Mouse (Mus musculus) kidney, postnatal 25 days (tissue): ENCODE measurements around the gene Ergic1.

Experiments used
- DNase-seq, 2 experiments: peaks; one replicate each; pipeline ENCODE4 v3.0.0; 2021; ENCODE audit warnings: mixed read lengths in 2 of 2

Gene Ergic1

DNA sequence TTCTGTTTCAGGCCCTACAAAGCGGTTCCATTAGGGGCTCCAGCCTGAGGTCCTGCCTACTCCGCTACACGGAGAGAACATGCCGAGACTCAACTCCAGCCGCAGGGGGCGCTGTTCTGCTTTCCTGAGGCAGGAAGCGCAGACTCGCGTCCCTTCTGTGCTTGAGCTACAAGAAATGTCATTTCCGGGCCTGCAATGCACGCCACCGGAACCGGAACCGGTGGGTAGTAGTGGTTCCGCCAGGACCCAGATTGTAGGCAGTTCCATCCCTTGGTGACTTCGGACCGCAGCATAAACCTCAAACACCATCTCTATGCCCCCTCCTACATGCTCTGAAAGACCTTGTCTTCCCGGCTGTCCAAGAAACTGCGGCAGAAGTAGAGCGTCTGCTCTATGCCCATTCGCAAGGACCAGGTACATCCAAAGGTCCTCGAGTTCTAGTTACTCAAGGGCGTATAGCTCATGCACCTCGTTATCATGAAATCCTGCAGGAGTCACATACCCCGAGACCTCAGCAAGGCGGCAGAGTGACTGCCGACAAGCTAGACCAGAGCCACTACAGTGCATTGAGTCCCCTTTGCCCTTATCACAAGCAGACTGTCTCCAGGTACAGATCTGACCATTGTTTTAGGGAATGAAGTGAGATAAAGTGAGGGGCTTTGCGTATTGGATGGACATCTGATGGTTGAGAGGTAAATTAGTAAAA lies 101.8 kb downstream of the Ergic1 start, which contains the start of gene Atp6v0e:
TSS of gene Atp6v0e (plus strand) at position 254 of the 706 bp plus-strand sequence.
- peak; percentile 96 to 97 for DNase-seq

DNA sequence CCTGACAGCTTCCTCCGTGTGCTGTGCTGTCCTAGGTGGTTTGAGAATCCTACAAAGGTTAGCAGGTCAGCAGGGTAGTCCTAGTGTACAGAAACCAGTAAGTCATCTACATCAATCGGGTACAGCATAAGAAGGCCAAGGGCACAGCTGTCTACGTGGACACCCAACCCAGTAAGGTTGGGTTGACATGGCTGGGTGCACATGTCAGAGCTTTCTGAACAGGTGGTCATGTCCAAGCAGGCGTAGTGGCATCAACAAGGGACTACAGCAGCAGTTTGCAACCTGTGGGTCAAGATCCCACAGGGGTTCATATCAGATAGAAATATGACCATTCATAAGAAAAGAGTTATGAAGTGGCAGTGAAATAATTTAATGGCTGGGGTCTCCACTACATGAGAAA lies 104.3 kb downstream of the Ergic1 start:
- peak in 1 of 2 experiments; percentile 27 for DNase-seq

DNA sequence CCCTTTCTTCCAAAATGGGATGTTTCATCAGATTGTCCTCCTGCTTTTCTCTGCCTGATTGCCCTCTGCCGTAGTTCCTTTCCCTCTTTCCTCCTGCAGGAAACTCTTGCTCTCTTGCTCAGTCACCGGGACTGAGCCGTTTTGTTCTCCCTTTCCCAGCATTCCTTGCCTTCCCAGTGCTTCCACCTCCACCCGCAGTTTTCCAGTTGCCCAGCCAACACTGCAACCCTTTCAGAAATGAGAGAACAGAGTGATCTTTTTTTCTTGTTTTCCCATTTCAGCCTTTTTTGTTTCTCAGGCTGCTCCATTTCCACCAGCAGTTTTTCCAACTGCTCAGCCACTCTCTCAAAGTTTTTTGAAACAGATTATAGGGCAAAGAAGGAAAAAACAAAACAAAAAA lies 110.0 kb downstream of the Ergic1 start:
- no peak for DNase-seq

DNA sequence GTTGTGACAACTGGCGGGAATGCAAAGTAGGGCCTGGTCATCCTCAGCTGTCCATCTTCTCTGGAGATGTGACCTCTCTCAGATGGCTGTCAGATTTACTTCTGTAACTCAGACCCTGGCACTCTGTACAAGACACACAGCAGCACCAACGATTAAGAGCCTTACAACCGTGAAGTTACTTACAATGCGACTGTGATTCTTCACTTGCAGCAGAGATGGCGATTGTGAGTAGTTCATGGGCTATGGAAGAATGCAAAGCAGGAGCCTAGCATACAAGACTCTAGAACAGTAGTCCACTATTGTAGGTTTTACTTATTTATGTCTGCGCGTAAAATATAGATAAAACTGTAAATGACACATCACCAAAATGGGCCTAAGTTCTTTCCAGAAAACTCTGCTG lies 114.6 kb downstream of the Ergic1 start:
- no peak for DNase-seq

DNA sequence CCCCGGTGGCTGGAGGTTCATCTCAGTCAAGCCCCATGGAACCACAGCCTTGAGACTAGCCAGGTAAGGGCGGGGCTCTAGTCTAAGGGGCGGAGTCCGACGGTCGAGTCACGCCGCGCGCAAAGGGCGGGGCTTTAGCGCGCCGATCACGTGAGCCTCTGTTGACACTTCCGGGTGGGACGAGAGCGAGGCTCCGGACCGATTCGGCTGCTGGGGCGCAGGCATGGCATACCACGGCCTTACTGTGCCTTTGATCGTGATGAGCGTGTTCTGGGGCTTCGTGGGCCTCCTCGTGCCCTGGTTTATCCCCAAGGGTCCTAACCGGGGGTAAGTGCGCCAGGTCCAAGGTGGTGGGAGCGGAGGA lies 114.9 kb downstream of the Ergic1 start:
- peak; percentile 95 for DNase-seq

DNA sequence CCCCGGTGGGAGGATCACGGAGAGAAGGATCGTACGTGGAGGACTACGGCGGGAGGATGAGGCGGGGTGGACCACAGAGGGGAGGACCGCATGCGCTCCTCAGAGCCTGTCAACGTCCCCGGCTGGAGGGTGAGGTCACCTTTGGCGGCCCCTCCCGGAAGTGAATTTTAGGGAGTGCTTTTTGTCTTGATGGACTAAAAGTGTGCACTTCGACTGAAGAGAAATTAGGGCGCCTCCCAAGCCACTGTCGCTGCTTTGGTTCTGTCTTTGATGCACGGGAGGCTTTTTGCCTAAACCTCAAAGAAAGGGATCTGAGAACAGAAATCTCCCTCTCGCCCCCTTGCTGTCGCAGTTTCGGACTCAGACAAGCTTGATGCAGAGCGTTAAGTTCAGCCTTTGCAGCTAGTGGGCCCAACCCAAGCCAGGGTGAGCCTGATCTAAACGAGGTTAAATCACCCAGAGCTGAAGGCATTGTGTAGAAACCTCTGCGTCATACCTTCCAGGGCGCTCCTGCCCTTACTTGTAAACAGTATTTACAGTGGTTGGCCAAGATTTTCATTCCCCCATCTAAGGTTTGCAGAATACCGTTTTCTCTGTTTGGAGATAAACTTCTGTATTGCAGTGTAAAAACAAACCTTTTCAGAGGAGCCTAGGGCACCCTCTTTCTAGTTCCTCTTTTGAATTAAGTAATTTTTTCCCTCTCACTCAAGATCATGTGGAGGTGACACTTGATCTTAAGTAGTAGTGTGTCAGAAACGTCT lies 115.5 kb downstream of the Ergic1 start:
- DNase-seq: peak; percentile 70 to 85

DNA sequence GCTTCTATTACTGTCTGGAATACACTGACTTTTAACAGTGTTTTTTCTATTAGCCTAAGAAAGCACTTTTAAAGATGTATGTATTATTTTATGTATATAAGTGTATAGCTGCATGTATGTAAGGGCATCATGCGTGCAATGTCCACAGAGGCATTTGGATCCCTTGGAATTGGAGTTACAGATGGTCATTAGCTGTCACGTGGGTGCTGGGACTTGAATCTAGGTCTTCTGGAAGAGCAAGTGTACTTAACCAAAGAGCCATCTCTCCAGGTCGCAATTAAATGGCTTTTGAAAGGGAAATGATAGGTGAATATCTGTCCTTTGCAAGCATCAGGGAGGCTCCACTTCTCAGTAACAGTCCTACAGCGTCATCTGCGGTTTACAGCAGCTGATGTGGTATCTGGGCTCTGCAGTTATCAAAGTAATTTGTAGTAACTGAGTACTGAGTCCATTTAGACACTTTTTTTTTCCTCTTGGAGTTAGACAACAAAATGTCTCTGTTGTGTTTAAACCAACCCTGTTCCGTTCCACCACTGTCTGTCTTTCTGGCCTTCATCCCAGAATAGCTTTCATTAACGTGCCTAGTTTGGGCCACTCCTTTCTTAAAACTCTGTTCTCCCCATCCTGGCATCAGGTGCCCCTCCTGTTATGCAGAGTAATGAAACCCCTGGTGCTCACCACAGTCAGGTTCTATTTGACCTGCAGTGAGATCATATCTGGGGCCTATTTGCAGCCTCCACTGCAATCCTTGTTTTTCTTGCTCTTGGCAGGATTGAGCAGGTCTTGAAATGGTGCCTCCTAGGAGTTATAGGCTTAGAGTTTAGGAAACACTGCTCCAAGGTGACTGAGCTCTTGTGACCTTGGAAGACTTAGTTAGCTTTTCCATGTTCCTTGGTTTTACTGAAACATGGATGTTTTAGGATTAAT lies 116.7 kb downstream of the Ergic1 start:
- peak in 1 of 2 experiments; percentile 62 for DNase-seq

DNA sequence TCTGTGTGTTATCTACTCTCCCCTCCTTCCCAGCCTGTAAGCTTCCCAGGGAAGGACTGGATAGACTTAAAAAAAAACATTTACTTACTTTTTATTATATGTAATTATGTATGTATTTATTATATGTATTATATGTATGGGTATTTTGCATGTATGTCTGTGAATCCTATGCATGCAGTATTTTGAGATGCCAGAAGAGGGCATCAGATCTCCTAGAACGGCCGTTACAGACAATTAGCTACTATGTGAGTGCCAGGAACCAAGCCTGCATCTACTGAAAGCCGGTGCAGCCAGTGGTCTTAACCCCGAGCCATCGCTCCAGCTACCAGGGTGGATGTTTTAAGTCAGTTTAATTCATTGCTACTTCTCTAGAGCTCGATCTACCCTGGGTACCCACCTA lies 120.0 kb downstream of the Ergic1 start:
- DNase-seq: no peak

DNA sequence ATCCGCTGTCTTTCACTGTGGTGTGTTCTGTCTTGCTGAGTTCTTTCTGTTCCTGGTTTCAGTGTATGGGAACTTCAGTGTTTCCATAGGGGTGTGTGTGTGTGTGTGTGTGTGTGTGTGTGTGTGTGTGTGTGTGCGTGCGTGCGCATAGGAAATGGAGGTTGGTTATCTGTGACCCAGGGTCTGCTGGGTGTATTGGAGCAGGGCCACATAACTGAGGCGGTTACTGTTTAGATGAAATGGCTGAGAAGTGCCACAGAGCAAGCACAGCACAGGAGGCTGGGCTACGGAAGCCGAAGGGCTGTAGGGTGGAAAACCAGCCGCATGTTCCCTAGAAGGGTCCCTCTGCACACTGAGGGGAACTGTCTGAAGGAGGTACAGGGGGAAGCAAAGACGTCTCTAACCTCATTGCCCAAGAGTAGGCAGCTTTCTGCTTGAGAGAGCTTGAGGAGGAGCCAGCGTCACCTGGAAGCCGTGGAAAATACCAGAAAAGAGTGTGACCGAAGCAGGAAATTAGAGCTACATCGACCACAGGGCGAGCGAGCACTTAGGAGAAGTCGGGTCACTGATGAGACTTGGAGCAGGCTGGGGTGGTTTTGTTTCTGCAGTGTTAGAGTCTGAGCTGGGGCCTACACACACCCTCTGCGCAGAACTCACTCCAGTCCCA lies 125.2 kb downstream of the Ergic1 start:
- DNase-seq: peak in 1 of 2 experiments; percentile 40

DNA sequence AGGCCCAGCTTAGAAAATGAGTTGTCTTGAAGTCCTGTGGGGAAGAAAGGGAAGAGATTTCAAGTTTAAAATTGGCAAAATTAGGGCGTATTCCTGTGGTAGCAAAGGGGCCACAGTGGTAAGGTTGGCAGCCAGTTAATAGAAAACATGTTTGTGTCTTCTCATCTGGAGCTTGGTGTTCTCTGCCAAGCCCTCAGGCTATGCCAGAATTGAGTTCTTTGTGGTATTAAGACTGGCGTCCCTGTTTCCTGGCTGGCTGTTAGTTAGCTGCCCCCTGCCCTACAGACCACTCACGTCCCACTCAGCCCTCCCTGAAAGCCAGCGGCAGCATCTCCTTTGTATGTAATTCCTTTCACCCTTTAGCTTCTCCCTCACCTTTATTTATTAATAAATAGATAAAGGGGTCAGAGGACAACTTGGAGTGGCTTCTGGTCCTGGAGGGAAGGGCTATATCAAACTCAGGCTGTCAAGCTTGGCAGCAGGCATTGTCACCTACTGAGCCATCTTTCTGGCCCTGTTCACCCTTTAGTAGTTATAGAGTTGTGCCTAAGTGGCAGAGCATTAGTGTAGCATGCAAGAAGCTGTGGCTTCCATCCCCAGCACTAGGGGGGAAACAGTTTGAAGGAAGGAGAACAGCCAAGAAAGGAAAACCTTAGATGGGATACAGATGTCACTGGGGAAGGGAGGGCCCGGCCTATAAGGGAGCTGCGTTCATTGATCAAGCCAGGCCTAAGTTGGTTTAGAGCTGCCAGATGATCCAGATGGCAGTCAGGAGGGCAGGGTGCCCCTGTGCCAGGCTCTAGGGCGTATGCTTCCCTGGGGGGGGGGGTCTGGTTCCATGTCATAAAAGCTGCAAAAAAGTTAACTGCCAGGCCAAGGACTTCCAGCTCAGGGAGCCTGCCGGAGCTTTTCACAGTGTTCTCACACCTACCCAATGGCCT lies 127.8 kb downstream of the Ergic1 start:
- no peak for DNase-seq

DNA sequence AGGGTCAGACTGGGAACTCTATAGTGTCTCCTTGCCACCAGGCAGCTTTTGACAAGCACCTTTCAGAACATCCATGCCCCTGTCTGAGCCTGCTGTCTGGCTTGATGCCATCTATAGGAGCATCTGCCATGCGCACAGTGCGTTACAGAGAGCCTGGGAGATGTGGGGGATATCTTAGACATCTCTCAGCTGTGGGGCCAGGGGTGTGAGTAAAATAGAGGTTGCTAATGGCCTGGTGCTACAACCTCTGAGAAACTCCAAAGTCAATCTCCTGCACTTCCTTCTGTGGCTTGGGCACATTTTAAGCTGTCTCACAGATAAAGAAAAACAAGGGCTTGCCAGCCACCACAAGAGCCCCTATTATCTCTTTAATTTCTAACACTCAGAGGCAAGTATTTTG lies 128.5 kb downstream of the Ergic1 start:
- no peak for DNase-seq

DNA sequence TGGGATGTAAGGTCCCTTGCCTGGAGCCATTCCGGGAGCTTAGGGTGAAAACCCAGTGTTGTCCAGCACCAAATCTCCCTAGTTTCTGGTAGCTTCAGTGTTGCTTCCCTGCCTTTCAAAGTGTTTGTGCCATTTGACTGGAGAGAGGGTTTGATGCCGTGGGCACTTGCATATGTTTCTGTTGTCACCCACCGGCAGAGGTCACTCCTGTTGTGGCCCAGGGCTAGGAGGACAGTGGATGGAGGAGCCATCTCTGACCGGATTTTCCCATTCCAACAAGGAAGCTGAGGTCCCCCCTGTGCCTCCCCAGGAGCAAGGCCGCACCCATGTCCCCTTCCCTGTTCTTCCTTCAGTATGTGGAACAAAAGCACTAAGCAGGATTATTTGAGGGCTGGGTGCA lies 128.9 kb downstream of the Ergic1 start:
- no peak for DNase-seq

DNA sequence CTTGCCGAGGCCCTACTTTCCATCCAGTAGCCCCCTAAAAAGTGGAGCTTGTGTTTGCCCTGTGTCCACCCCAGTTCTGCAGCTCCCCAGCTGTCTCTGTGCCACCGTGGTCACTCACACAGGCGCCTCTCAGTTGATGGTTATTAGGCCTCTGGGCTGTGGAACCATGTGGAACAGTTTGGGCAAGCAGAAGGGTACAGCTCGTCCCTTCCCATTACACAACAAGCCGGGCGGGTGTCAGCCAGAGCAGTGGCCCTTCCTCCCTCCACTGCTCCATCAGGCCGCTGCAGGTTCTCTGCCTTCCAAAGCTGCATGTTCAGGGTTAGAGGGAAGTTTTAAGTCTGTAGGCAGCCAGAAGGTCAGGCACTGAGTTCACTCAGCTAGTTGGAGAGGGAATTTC lies 129.8 kb downstream of the Ergic1 start:
- peak; percentile 23 to 83 for DNase-seq

DNA sequence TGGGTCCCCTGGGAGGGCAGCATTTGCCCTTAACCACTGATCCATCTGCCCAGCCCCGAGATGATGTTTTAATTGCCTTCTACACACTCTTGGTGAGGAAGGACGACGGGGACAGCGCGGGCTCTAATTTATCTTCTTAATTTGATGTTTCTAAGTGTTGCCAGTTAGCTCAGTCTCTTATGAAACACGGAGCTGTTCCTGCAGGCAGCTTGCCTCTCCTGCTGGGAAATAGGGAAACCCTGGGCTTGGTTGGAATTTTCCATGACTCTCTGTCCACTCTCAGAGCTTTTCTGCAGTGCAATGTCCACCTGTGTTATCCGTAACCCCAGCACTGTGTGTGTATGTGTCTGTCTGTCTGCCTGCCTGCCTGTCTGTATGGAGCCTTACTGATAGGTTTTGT lies 132.1 kb downstream of the Ergic1 start:
- no peak for DNase-seq

DNA sequence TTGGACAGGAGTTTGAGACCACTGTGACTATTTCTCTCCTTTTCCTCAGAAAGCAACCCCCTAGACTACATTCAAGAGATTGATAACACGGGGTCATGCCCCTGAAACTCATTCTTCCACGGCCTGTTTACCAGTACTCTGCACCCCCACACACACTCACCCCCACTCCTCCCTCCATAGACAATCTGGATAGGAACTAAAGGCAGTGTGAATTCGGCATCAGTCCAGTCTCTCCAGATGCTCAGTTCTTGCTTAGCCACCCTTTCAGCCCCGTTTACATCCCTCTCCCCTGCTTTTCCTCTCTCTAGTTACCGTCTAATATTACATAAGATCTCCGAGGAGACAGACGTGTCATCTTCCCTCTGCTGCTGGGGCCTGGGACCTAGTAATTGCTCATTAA lies 132.9 kb downstream of the Ergic1 start:
- no peak for DNase-seq

DNA sequence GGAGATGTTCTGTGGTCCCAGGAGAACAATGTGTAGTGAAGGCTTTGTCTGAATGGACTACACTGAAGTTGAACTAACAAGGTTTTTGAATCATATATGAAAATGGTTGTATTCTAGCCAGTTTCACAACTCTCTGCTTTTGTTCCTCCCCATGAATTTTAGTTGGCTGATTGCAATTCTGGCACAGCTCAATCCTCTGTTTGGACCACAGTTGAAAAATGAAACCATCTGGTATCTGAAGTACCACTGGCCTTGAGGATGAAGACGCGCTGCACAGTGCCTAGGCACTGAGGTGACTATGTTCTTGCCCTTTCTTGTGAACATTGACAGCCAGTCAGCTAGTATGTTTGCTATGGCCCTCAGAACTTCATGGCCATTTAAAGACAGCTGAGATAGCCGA lies 133.9 kb downstream of the Ergic1 start:
- DNase-seq: no peak

DNA sequence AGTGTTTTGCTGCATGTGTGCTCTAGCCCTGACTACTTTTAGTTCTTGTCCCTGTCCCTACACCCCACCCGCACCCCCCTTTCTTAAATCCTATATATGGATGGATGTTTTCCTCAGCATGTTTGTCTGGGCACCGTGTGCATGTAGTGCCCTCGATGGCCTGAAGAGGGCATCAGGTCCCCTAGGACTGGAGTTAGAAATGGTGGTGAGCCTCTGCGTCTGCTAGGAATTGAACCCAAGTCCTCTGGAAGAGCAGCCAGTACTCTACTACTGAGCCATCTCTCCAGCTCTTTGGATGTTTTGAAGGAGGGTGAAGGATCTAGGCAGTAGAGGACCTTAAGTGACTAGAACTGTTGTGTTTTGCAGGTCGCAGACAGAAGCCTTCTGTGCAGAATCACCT lies 137.6 kb downstream of the Ergic1 start:
- no peak for DNase-seq

DNA sequence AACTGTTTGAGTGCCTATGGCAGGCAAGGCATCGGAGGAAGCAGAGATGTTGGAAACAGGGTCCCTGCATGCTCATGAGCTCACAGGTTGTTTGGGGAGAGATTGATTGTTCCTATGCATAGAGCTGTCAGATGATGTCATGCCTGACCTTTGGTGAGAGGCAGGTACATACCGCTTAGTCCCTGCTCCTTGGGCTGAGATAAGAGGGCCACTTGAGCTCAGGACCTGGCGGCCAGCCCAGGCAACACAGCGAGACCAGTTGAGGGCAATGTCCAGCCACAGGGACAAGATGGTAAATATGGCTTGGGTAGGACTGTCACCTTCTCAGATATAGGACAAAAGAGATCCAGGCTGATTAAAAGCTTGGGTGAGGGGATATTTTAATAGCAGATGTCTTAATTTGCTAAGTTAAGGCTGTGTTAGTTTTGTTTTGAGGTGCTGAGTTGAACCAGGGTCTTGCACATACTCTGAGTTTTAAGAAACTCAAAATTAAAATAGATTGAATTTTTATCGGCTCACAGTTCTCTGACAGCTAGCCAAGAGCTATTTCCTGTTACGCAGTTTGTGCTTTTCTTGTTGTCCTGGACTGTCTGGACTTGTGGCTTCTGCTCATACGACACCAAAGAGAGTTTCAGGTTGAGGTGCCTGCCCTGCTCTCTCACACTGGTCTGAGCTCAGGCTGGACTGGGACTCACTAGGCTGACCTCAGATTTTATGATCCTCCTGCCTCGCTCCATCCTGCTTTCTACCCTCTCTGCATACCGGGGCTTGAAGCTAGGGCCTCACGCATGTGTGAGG lies 138.7 kb downstream of the Ergic1 start:
- peak; percentile 51 to 67 for DNase-seq

DNA sequence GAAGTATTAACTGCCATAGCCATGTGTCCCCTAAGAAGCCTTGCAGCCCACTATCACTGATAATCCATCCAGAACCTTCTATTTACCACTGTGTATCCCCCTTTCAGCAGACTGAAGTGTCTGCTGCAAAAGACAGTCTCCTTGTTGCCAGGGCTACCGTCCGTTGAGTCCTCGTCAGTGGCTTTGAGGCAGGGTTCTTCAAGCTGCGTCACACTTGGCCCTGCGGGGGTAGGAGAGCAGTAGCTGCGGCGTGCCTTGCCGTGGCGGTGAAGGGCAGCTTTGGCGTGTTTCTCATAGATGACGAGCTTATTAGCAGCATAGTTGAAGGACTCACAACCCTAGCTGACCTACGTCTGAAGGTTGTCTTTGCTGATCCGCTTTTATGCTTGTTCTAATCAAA lies 140.3 kb downstream of the Ergic1 start:
- no peak for DNase-seq

DNA sequence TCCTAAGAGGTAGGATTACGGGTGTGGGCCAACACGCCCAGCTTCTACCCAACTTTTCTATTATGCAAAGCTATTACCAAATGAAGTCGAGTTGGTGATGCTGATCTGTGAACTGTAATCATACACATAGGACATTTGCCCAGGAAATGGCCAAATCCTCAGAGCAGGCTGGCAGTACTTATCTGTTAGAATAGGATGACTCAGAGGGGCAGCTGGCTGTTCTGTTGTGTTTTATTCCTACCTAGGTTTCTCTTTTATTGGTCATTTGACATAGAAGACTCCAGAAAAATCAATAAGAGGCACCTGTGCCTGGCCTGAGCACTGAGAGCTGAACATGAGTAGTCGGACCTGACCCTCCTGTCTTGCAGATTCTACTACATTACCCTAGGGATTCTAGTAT lies 141.3 kb downstream of the Ergic1 start:
- DNase-seq: no peak

DNA sequence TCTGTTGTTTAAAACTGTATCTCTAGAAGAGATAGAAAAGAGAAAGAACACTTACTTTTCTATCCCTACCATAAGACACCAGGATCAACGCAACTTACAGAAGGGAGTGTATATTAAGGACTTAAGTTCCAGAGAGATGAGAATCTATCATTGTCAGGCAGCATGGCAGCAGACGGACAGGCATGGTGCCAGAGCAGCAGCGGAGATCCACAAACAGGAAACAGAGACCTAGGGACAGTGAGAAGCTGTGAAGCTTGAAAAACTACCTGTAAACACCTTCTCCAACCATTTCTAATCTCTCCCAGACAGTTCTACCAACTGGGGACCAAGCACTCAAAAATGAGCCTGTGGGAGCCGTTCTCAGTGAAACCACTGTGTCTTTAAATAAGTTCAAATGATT lies 142.4 kb downstream of the Ergic1 start:
- DNase-seq: no peak
